Mouse (Mus musculus) liver, adult 2 months (tissue): ENCODE measurements at regions not wholly inside any gene's neighbourhood (a gene's known extent, or its start where the extent isn't known, plus 50 kb on each side); places are given as distances from the start of the nearest gene placed in this dataset.

ENCODE experiments used
- CTCF ChIP-seq: fragments of 200-500 bp; IDR thresholded peaks from 2 replicates; pipeline ENCODE4 v1.5.1; 2011; ENCODE audit warnings: low read depth, low read length, control low read depth
- POLR2A ChIP-seq: fragments of 200-500 bp; IDR thresholded peaks from 2 replicates; pipeline ENCODE4 v1.6.1; 2011; ENCODE audit warnings: low read length, control low read depth; ENCODE audit not compliant: insufficient read depth; ENCODE audit errors: extremely low read depth

GRCm38 (mm10) chr13:44279036-44279435 lies 450.2 kb upstream of the Jarid2 start:
- no peak for TF ChIP-seq CTCF
- no peak for TF ChIP-seq POLR2A
